8 mouse cellular contexts compared by ENCODE assay signal in the genomic region with DNA sequence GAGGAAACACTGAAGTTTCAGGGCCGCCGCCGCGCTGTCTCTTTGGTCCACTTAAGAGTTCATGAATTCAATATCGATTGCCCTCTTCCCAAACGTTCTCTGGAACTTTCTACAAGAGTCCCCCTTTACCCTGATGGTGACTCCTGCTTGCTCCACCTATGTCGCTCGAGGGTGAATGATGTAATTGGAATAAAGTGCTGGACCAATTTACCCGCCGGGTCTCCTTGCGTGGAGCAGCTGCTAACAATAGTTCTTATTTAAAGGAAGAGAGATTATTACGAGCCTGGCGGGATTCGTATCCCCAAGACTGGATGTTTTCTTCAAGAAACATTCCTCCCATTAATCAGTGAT. TPM values are rescaled to one million over a fixed set of nuclear protein-coding genes. Genes with fewer than 3 reads are reported as not detected.
DNase-seq lines count a peak whose midpoint lies in the region; ATAC-seq and TF ChIP-seq lines count a peak whose summit lies in the region.

A gene (minus strand): TSS at position 135 of the 351 bp plus-strand sequence.

- TF ChIP-seq POLR2A in kidney, adult 2 months (IDR thresholded peaks at IDR 0.05; ENCODE audit: low read depth, low read length) = no peak

- 5% methylated on average over 14 of the region's 14 CpGs for WGBS in kidney, adult 2 months
- WGBS in intestine, embryonic 14.5 days = 3% methylated on average over 14 of the region's 14 CpGs

- H3K4me3 ChIP-seq in kidney, adult 2 months (ENCODE audit: insufficient read depth, low read depth, low read length) = peak within 1 kb of the TSS; percentile 98
- peak within 1 kb of the TSS; percentile 72 for H3K4me3 ChIP-seq in intestine, embryonic 14.5 days (ENCODE audit: low read depth, low read length)

- H3K9me3 ChIP-seq in intestine, embryonic 14.5 days (ENCODE audit: control insufficient read depth, low read length) = no peaks in the 10 kb centered on the region

- no peak for TF ChIP-seq CTCF in kidney, adult 2 months (conservative IDR thresholded peaks at IDR 0.05; ENCODE audit: insufficient read depth, insufficient read length, low read depth, low read length)

- H3K27me3 ChIP-seq in kidney, adult 2 months (replicated peaks; ENCODE audit: control insufficient read depth, insufficient read depth, low read length) = no peaks in the 10 kb centered on the region
- H3K27me3 ChIP-seq in intestine, embryonic 14.5 days (replicated peaks; ENCODE audit: control insufficient read depth, insufficient read depth, low read length) = no peaks in the 10 kb centered on the region

- no peaks in the 10 kb centered on the region for H3K36me3 ChIP-seq in kidney, adult 2 months (ENCODE audit: control insufficient read depth, insufficient read depth, low read length)
- peaks cover 7% of the 10 kb centered on the region; the same call in 1 of the 2 replicates for H3K36me3 ChIP-seq in intestine, embryonic 14.5 days (ENCODE audit: control insufficient read depth, insufficient read depth, low read length)

- peak within 1 kb of the TSS; percentile 100 for H3K27ac ChIP-seq in kidney, adult 2 months (ENCODE audit: insufficient read depth, low read depth, low read length)
- peak within 1 kb of the TSS; percentile 100 for H3K27ac ChIP-seq in intestine, embryonic 14.5 days (ENCODE audit: low read depth)

- ATAC-seq in intestine, embryonic 14.5 days (replicated peaks; ENCODE audit: low FRiP score, low TSS enrichment, low read depth) = peak; percentile 41
- ATAC-seq in megakaryocyte progenitor cell, adult 5-6 weeks (replicated peaks; ENCODE audit: poor library complexity) = peak; percentile 4; the same call in 1 of the 2 replicates

- peak within 1 kb of the TSS; percentile 84 for H3K4me2 ChIP-seq in intestine, embryonic 14.5 days (ENCODE audit: low read length)

- peaks cover 21% of the 10 kb centered on the region for H3K4me1 ChIP-seq in kidney, adult 2 months (ENCODE audit: control insufficient read depth, insufficient read depth, low read length)
- H3K4me1 ChIP-seq in intestine, embryonic 14.5 days (replicated peaks; ENCODE audit: control insufficient read depth, insufficient read depth, low read length) = peaks cover 39% of the 10 kb centered on the region

- DNase-seq in kidney, adult 2 months = no peak
- no peak for DNase-seq in kidney, postnatal 36 days
- DNase-seq in adrenal gland, postnatal 14 days = no peak
- DNase-seq in gastrocnemius, postnatal 10 days = no peak
- DNase-seq in intestine, embryonic 14.5 days (ENCODE audit: low spot score) = no peak
- no peak for DNase-seq in retina, embryonic 14.5 days (ENCODE audit: low spot score)
- DNase-seq in thymus, postnatal 14 days = no peak

- peak within 1 kb of the TSS; percentile 98 for H3K9ac ChIP-seq in intestine, embryonic 14.5 days (ENCODE audit: low read length)

RNA-seq across cellular contexts. Expression of the gene that starts here (rescaled TPM):
- polyA plus RNA-seq in kidney, adult 2 months (2012; rRNA removed) = 119 and 160 TPM in 2 replicates
- total RNA-seq in adrenal gland, postnatal 14 days (2021) = 311 and 324 TPM in 2 replicates
- total RNA-seq in gastrocnemius, postnatal 10 days (2021) = 100 to 1,000 TPM; 650 to 696 TPM
- polyA plus RNA-seq in intestine, embryonic 14.5 days (2014; fragmentation: Nextera tagmentation; extraction: Ambion mirVana) = 536 and 581 TPM in 2 replicates
- 307 and 338 TPM in 2 replicates for total RNA-seq in megakaryocyte progenitor cell, adult 5-6 weeks (2015)
- 150 and 188 TPM in 2 replicates for total RNA-seq in megakaryocyte progenitor cell, adult 5-6 weeks (2017)
